In genomic region chr4:53710555-53711328, GRCm38 (mm10) we compare ENCODE assay signal across 26 mouse cellular contexts.
"Had no signal": no experiment of that assay in that cellular context is flagged by ENCODE, and none has a peak within 500 bp of the region (broad histone marks: within the 10 kb centered on the region; RNA-seq: fewer than 3 reads in every experiment).

No protein-coding gene starts in this region.

- DNase-seq: cerebellum, adult 9-10 months; cerebellum, adult 9-11 months; cerebellum, postnatal 10 days; cerebellum, postnatal 14 days; cerebellum, postnatal 25 days; cerebellum, postnatal 36 days; embryo, embryonic 11 days; forebrain, postnatal 0 days; gastrocnemius, adult 2 months; gastrocnemius, postnatal 10 days; gastrocnemius, postnatal 14 days; gastrocnemius, postnatal 25 days; gastrocnemius, postnatal 36 days; heart, adult 18-20 months; heart, adult 2 months had no signal

- H3K36me3 ChIP-seq: embryonic facial prominence, embryonic 10.5 days; embryonic facial prominence, embryonic 12.5 days; embryonic facial prominence, embryonic 15.5 days; forebrain, embryonic 12.5 days had no signal

- H3K9me3 ChIP-seq: embryonic facial prominence, embryonic 10.5 days; embryonic facial prominence, embryonic 12.5 days; embryonic facial prominence, embryonic 13.5 days; embryonic facial prominence, embryonic 15.5 days; forebrain, embryonic 10.5 days; forebrain, embryonic 12.5 days; forebrain, embryonic 13.5 days; forebrain, embryonic 15.5 days had no signal

- H3K4me2 ChIP-seq: embryonic facial prominence, embryonic 12.5 days; embryonic facial prominence, embryonic 13.5 days; embryonic facial prominence, embryonic 15.5 days; forebrain, embryonic 12.5 days; forebrain, embryonic 13.5 days; forebrain, embryonic 15.5 days had no signal

- H3K27ac ChIP-seq: embryonic facial prominence, embryonic 10.5 days; embryonic facial prominence, embryonic 12.5 days; embryonic facial prominence, embryonic 13.5 days; embryonic facial prominence, embryonic 15.5 days; forebrain, embryonic 10.5 days; forebrain, embryonic 12.5 days; forebrain, embryonic 13.5 days; forebrain, embryonic 15.5 days; gastrocnemius, adult 2 months; heart, adult 2 months had no signal

- H3K9ac ChIP-seq: embryonic facial prominence, embryonic 12.5 days; embryonic facial prominence, embryonic 13.5 days; embryonic facial prominence, embryonic 15.5 days; forebrain, embryonic 12.5 days; forebrain, embryonic 13.5 days; forebrain, embryonic 15.5 days; forebrain, postnatal 0 days had no signal

- H3K27me3 ChIP-seq: embryonic facial prominence, embryonic 12.5 days; embryonic facial prominence, embryonic 13.5 days; embryonic facial prominence, embryonic 15.5 days; forebrain, embryonic 12.5 days; forebrain, embryonic 13.5 days; forebrain, embryonic 15.5 days had no signal

- H3K4me3 ChIP-seq: embryonic facial prominence, embryonic 10.5 days; embryonic facial prominence, embryonic 12.5 days; embryonic facial prominence, embryonic 13.5 days; embryonic facial prominence, embryonic 15.5 days; erythroblast, embryonic 14.5 days; forebrain, embryonic 10.5 days; forebrain, embryonic 12.5 days; forebrain, embryonic 13.5 days; forebrain, embryonic 15.5 days; gastrocnemius, adult 2 months; heart, adult 2 months had no signal

- ATAC-seq: forebrain, embryonic 13.5 days; forebrain, embryonic 14.5 days; forebrain, embryonic 15.5 days; forebrain, embryonic 16.5 days; forebrain, postnatal 0 days had no signal
